Mouse (Mus musculus): Measurements from ENCODE around the gene Slc25a27. TPM values are rescaled to one million over a fixed set of nuclear protein-coding genes. Genes with fewer than 3 reads are reported as not detected.

The Slc25a27 gene
- 2.8 TPM for polyA plus RNA-seq (2014; fragmentation: Illumina TruSeq; extraction: RNeasy Lipid Tissue Mini Kit (QIAGEN cat#74804); ENCODE audit: low read depth, low replicate concordance)

GRCm38 (mm10) chr17:43666576-43667289, at the start of gene Slc25a27:
Gene Slc25a27, minus strand, starts transcription at chr17:43667214.

GRCm38 (mm10) chr17:43667290-43667843, 353 bp upstream of the Slc25a27 start, which contains the start of gene Cyp39a1:
Gene Cyp39a1, plus strand, starts transcription at chr17:43667425.

GRCm38 (mm10) chr17:43629496-43630426, 37.3 kb downstream of the Slc25a27 start, which contains the start of gene Tdrd6:
Gene Tdrd6, minus strand, starts transcription at chr17:43630299.

Other genes with a start within 250 kb of the Slc25a27 start
- gene Mep1a, start 164.4 kb downstream of the Slc25a27 start, polyA plus RNA-seq (2014; fragmentation: Illumina TruSeq; extraction: RNeasy Lipid Tissue Mini Kit (QIAGEN cat#74804); ENCODE audit: low read depth, low replicate concordance), result 980 TPM
- gene Ankrd66, start 123.6 kb downstream of the Slc25a27 start, polyA plus RNA-seq (2014; fragmentation: Illumina TruSeq; extraction: RNeasy Lipid Tissue Mini Kit (QIAGEN cat#74804); ENCODE audit: low read depth, low replicate concordance), result not detected
- gene Pla2g7, start 99.1 kb downstream of the Slc25a27 start, polyA plus RNA-seq (2014; fragmentation: Illumina TruSeq; extraction: RNeasy Lipid Tissue Mini Kit (QIAGEN cat#74804); ENCODE audit: low read depth, low replicate concordance), result 51.9 TPM
- gene Tdrd6, start 36.9 kb downstream of the Slc25a27 start, polyA plus RNA-seq (2014; fragmentation: Illumina TruSeq; extraction: RNeasy Lipid Tissue Mini Kit (QIAGEN cat#74804); ENCODE audit: low read depth, low replicate concordance), result 0.53 TPM
- 29.1 TPM for gene Cyp39a1, start 211 bp upstream of the Slc25a27 start, polyA plus RNA-seq (2014; fragmentation: Illumina TruSeq; extraction: RNeasy Lipid Tissue Mini Kit (QIAGEN cat#74804); ENCODE audit: low read depth, low replicate concordance)
- 32.3 TPM for gene Rcan2, start 134.1 kb upstream of the Slc25a27 start, polyA plus RNA-seq (2014; fragmentation: Illumina TruSeq; extraction: RNeasy Lipid Tissue Mini Kit (QIAGEN cat#74804); ENCODE audit: low read depth, low replicate concordance)